Mouse (Mus musculus) ovary, adult 18-20 months (tissue): Measurements from ENCODE around the gene Mxi1.
A peak's percentile ranks its signal among the peaks of the same experiment; 100 is the strongest.

Experiments used
- DNase-seq: peaks from one replicate; pipeline ENCODE4 v3.0.0; 2022; ENCODE audit warnings: low spot score, mixed read lengths

Gene Mxi1

GRCm38 (mm10) chr19:53299829-53300181 is 10.5 kb upstream of the Mxi1 start:
- no peak for DNase-seq

GRCm38 (mm10) chr19:53303382-53303781 is 6.9 kb upstream of the Mxi1 start:
- no peak for DNase-seq

- no peak for DNase-seq
These were observed 4.7 kb upstream of the Mxi1 start for GRCm38 (mm10) chr19:53305621-53306020.

GRCm38 (mm10) chr19:53306706-53307105 is 3.6 kb upstream of the Mxi1 start:
- DNase-seq, result no peak

- DNase-seq, result no peak
These were observed 3.1 kb upstream of the Mxi1 start for GRCm38 (mm10) chr19:53307219-53307618.

- DNase-seq, result no peak
These were observed 687 bp upstream of the Mxi1 start for GRCm38 (mm10) chr19:53309631-53310030.

- no peak for DNase-seq
These were observed 629 bp downstream of the Mxi1 start for GRCm38 (mm10) chr19:53310771-53311523.

GRCm38 (mm10) chr19:53311524-53312335 is 1.4 kb downstream of the Mxi1 start:
- no peak for DNase-seq

- no peak for DNase-seq
These were observed 2.1 kb downstream of the Mxi1 start for GRCm38 (mm10) chr19:53312336-53312871.

GRCm38 (mm10) chr19:53312951-53313683 is 2.8 kb downstream of the Mxi1 start:
- no peak for DNase-seq

GRCm38 (mm10) chr19:53313684-53314443 is 3.5 kb downstream of the Mxi1 start:
- peak; percentile 97 for DNase-seq

- DNase-seq, result no peak
These were observed 4.4 kb downstream of the Mxi1 start for GRCm38 (mm10) chr19:53314530-53315208.

- DNase-seq, result no peak
These were observed 4.9 kb downstream of the Mxi1 start for GRCm38 (mm10) chr19:53315209-53315654.

- no peak for DNase-seq
These were observed 5.8 kb downstream of the Mxi1 start for GRCm38 (mm10) chr19:53316105-53316504.

- no peak for DNase-seq
These were observed 6.6 kb downstream of the Mxi1 start for GRCm38 (mm10) chr19:53316963-53317362.

GRCm38 (mm10) chr19:53318143-53319132 is 8.1 kb downstream of the Mxi1 start:
- no peak for DNase-seq

GRCm38 (mm10) chr19:53320264-53321110 is 10.2 kb downstream of the Mxi1 start:
- DNase-seq, result no peak

GRCm38 (mm10) chr19:53321273-53321672 is 11.0 kb downstream of the Mxi1 start:
- DNase-seq, result no peak
